Mouse (Mus musculus) naive thymus-derived CD4-positive, alpha-beta T cell, adult 5 months (primary cell): Measurements from ENCODE around the gene Ugt2a3. TPM values are rescaled to one million over a fixed set of nuclear protein-coding genes. Genes with fewer than 3 reads are reported as not detected.

Source experiments
- polyA plus RNA-seq: library from polyadenylated mRNA; unstranded; fragments of 100-300 nt; shearing (Covaris generic); gene quantifications from one replicate; pipeline ENCODE4 v1.2.1, GENCODE M21; 2017

The Ugt2a3 gene
- not detected for polyA plus RNA-seq

DNA sequence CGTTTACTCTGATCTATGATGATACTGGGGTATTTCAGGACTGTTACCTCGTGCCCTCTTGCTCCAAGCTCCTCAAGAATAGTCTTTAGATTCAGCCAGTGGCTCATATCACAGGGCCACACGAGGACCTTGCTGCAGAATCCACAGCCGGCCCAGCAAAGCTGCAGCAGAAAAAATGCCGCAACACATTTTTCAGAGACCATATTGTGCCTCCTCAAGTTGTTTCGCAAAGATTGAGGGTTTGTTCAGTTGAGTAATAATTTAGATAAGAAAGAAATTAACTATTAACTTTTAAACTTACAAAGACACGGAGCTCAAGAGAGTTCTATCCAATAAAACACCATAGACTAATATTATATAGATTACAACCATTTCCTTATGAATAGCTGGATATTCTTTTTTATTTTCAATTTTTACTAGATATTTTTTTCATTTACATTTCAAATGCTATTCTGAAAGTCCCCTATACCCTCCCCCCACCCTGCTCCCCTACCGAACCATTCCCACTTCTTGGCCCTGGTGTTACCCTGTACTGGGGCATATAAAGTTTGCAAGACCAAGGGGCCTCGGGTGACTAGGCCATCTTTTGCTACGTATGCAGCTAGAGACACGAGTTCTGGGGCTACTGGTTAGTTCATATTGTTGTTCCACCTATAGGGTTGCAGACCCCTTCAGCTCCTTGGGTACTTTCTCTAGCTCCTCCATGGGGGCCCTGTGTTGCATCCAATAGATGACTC is at the start of gene Ugt2a3:
Ugt2a3 (minus strand) TSS at position 235 of the 737 bp plus-strand sequence.

Other genes with a start within 250 kb of the Ugt2a3 start
- gene Ugt2b36, start 244.6 kb downstream of the Ugt2a3 start, polyA plus RNA-seq, result 0.44 TPM
- gene Ugt2b5, start 196.9 kb downstream of the Ugt2a3 start, polyA plus RNA-seq, result not detected
- not detected for gene Ugt2b37, start 82.4 kb downstream of the Ugt2a3 start, polyA plus RNA-seq
- gene Ugt2b38, start 87.0 kb upstream of the Ugt2a3 start, polyA plus RNA-seq, result not detected
- gene Ugt2a2, start 145.1 kb upstream of the Ugt2a3 start, polyA plus RNA-seq, result not detected
- gene Gm43638, start 149.6 kb upstream of the Ugt2a3 start, polyA plus RNA-seq, result not detected
- not detected for gene Ugt2a1, start 153.7 kb upstream of the Ugt2a3 start, polyA plus RNA-seq
- not detected for gene Sult1b1, start 201.0 kb upstream of the Ugt2a3 start, polyA plus RNA-seq
- gene Sult1d1, start 231.8 kb upstream of the Ugt2a3 start, polyA plus RNA-seq, result not detected